Mouse (Mus musculus) embryo, embryonic 11 days (tissue): ENCODE measurements at regions not wholly inside any gene's neighbourhood (a gene's known extent, or its start where the extent isn't known, plus 50 kb on each side); places are given as distances from the start of the nearest gene placed in this dataset.

Experiments used
- DNase-seq: peaks from one replicate; pipeline ENCODE4 v3.0.0-alpha.2; 2015

DNA sequence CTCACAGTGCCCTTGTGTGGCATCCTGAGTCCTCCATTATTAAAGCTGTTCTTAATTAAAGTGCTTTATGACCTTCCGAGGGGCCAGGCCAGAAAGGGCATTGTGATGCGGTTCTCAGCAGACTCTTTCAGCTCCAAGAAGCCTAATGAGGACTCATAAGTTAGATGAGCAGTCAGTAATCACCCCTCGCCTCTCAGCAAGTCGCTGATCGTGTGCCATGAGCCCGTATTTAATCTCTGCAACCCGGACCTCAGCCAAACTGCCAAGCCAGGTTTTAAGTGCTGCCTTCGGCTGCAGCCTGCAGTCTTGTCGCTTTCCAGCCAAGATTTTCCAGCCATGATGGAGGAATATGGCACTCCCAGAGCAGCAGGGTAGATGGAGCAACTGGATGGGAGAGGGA lies 56.1 kb upstream of the Rbfox1 start:
- no peak for DNase-seq

DNA sequence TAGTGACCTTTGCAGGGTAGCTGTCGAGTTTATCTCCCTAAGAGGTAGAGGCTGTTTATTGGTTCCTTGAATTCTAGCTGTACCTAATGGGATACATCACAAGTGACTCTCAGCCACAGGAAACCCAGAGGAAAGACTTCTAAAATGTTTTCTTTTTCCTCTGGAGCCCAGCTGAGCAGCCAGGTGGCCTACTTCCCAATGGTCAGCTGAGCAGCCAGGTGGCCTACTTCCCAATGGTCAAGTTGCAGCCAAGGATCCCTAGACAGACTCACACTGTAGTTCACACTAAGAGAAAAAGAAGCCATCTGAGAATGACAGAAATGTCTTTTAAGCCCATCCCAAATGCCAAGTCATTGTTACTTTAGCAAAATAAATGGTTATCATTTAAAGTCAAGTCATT lies 61.8 kb upstream of the Rbfox1 start:
- no peak for DNase-seq

DNA sequence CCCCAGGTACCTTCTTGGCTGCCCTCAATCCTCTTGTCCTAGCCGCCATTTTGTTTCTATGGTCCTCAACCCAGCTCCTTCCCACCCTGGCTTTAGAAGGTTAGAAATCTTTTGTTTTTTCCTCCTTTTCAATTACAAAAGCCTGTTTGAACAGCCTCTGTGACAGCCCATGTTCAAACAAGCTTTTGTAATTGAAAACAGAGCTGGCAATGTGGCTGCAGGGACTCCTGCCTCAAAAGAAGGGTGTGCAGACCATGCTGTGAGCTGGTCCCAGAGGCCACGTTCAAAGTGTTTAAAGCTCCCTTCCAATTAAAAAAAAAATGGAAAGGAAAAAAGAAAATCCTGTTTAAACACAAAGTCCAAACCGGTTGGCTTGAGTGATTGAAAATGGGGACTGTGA lies 68.0 kb upstream of the Rbfox1 start:
- no peak for DNase-seq

DNA sequence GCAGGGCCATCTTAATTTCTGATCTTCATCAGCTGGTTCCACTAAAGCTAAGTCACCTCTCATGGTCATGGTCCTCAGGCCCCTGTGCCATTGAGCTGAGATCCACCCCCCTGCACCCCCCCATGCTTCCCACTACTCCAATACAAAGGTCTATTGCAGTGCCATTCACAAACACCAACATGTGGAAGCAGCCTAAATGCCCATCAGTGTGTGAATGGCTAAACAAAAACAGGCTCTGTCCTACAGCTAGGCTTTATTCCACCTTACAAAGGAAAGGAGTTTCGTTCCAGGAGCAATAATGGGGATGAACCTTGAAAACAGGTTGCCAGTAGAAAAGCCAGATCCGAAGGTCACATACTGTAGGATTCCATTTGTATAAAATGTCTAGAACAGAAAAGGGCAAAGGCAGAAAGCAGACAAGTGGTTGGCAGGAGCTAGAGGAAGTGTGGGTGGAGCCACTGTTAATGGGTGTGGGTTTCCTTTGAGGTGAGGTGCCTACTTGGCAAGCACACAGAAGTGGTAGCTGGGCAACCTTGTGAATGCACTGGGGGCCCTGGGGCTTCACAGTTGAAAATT lies 72.8 kb upstream of the Rbfox1 start:
- no peak for DNase-seq

DNA sequence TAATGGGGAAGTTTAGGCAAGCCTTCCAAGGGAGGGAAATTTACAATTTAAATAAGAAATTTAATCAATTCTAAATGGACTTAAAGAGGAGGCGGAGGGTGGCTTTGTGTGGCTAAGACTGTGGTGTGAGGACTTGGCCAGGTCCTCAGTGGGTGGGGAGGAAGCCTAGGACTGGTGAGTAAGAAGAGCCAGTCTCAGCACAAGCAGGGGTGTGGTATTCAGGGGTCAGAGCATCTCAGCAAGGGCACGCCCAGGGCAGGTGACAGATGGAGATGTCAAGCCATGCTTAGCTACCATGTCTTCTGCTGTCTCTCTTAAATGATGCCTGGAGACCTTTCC lies 73.5 kb upstream of the Rbfox1 start:
- DNase-seq: no peak

DNA sequence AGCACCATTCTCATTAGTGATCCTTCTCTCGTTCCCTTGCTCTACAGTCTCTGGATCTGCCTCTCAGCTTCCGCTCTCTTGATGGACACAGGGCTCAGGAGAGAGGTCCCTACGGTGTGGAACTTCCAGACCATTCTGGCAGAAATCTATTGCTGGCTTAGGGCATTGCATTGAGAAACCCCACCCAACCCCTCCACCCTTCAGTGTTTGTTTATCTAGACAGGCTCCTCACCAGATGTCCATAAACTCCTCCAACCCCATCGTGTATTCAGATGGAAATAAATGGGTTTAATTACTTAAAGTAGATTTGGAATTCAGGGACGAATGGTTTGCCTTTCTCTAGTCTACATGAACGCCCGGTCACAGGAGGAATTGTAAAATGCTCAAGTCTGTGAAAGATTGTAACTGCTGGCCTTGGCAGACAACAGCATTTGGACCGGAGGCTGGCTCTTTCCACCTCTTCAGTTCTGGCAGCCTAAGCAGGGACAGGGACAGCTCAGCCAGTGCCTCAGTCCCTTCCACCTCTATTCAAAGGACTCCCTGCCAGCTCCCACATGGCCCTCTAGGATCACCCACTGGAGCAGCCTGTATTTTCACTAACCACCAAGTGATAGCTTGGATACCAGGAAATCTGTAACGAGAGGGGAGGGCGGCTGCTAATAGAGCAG lies 74.0 kb upstream of the Rbfox1 start:
- DNase-seq: no peak

DNA sequence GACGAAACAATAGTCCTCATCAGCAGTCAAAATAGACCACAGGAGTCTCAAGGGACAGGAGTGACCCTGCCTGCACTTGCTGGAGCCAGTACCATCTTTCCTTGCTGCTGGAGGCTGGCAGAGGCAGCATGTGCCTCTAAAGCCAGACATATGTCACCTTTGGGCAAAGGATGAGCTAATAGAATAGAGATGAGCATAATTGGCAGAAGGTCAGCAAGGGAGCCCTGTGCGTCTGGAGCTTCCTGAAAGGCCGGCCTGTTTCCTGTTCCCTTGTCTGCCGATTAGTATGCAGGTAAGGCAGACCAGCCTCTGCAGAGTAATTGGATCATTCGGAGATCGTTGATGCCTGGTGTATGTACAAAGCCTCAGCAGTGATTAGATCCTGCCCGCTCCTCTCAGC lies 87.0 kb upstream of the Rbfox1 start:
- no peak for DNase-seq

DNA sequence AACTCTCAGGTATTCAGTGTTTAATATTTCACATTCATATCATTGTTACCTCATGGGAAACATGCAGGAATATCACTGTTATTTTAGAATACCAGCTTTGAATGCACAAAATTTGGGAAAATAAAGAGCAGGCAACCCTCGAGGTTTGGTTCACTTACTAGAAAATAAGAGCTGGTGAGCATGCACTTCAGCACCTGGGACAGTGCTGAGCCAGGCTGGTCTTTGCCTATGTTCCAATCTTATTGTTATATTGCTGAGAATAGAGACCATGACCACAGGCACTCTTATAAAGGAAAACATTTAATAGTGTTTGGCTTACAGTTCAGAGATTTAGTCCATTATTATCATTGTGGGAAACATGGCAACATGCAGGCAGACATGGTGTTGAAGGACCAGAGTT lies 92.9 kb upstream of the Rbfox1 start:
- DNase-seq: peak; percentile 37

DNA sequence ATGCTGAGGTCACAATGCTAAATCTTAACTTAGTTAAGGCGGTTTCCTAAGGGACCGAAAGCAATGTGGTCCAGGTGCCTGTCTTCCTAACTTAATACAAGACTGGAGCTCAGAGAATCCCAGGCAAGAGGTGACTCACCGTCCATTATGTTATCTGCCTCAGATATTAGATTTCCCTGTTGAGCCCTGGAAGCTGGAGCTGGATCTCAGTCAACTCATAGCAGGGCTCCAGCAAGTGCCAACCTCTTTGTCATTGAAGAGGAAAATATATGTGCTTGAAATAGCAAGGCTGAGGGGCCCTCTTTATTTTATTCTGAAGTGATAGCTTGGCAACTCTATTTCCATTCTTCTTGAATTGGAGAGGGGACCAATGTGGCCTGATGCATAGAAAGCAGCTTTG lies 95.0 kb upstream of the Rbfox1 start:
- no peak for DNase-seq

DNA sequence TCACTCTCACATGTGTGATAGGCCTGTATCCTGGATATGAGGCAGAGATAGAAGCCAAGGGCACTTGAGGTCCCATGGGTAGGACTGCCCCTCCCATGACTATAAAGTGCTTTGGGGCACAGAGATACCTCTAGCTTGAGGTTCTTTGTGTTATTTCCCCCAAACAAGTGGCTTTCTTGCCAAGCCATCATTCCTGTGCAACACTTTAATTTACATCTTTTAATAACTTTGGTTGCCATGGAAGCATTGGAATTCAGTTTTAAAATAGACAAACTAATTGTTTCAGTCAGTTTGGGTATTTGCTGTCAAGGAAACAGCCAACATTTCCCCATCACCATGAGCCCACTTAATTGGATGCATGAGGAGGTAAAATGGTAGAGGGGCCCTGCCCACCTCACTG lies 97.9 kb upstream of the Rbfox1 start:
- no peak for DNase-seq

DNA sequence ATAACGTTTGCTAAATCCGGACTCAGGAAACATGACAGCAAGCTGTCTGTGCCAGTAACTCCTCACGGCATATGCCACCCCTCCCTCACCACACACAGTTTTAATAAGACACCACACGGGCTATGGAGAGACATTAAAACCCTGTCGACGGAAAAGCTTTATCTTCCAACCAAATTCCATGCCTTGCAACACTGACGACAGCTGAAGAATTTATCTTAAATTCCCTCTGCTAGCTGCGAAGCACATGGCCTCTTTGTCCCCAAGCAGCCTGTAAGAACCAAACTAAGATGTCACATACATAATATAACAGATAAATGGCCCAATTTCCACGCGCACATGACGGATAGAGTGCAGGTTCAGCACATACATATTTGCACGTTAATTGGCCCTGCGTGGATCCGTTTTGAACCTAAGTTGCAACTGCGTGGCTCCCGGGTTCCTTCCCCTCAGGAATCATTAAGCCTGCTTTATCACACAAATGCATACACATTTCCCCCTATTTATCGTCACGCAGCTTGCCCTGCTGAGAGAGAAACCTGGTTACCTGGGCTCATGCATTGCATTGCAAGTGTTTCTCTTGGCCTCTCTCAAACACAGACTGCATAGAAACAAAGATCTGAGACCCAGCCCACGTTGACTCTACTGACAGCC lies 118.3 kb upstream of the Rbfox1 start:
- no peak for DNase-seq

DNA sequence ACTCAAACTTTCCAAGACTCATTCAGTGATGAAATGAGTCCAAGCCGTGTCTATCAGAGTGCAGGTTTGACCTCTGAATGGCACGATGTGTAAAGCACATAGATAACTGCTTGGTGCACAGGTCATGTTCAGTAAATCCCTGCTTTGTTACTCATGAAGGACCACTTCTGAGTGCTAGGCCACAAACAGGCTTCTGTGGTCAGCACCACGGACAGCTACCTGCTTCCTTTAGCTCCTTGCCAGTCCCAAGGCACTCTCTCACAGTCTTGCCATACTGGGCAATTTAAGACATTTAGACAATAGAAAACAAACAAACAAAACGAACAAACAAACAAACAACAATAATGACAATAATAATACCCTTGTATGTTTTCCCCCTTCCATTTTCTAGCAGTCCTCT lies 120.0 kb upstream of the Rbfox1 start:
- DNase-seq: peak; percentile 80

DNA sequence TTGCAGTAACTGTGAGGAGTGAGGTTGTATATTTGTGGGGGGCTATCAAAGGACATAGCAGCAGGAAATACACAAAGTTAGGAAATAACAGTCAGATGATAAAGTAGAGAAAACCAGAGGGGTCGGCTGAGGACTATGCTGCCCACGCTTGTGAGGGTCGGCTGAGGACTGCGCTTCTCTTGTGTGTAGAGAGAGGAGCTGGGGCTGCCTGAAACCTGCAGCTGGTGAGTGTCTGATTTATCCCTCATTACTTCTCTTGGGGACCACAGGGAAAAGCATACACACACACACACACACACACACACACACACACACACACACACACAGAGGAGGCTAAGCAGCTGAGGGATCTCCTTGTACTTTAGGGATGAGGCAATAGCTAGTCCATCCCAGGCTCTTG lies 124.3 kb upstream of the Rbfox1 start:
- DNase-seq: no peak

DNA sequence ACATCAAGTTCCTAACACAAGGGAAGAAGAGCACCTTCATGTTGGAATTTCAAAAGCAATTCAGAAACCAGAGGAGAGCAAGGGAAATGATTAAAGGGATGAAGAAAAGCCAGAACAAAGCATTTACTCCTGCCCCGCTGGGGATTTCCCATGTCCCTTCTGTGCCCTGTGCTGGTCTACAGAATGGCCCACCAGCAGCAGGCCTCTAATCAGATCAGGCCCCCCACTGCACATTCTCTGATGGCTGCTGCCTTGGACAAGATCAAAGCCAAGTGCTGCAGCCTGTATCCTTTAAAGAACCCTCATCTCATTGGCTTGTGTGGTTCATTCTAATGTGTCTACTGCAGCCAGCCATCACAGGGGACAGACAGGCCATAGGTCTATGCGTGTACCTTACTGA lies 126.1 kb upstream of the Rbfox1 start:
- no peak for DNase-seq

DNA sequence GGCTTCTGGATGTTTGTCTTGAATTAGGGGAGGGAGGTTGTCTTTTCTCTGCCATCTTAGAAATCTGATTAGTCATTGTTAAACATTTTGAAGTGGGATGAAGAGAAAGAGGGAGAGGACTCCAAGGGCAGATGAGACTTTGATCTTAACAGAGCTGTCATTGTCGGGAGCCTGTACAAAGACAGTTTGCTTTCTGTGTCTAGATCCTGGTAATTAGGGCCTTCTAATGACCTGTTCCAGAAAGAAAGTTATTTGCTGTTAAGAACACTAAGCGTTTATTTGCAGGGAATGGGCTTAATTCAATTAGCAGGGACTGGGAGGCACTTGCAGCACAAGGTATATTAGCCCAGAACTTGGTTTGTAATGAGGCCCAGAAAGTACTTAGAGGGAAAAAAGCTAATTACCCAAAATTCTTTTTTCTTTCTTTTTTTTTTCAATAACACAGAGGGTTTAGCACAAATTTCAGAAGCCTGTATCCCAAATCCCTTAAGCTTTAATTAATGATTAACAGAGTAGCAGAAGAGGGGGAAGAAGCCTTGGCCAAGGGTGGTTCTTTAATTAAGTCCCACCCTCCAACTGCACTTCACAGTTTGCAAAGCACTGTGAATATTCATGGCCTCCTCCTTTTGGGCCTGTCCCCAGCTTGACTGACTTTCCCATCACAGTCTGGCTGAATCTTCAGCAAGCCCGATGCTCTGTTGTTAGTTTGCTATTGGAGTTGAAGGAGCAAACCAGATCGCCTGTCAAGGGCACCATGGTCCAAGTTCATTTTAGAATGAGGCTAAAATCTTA lies 142.2 kb upstream of the Rbfox1 start:
- DNase-seq: no peak

DNA sequence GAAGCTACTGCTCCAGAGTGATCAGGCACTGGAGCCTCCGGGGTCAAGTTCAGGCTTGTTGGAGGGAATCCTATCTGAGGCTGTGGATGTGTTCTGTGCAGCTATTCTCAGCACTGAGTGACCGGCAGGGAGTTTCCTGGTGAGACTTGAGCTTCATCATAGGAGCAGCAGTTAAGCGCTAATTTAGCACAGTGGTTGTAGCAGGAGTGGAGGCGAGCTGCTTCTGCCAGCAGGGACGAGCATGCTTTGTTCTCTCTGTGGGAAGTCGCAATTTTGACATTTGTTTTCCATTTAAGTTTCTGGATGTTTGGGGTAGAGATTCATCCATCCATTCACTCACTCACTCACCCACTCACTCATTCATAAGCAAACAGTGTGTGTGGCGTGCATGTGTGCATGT lies 144.4 kb upstream of the Rbfox1 start:
- no peak for DNase-seq

DNA sequence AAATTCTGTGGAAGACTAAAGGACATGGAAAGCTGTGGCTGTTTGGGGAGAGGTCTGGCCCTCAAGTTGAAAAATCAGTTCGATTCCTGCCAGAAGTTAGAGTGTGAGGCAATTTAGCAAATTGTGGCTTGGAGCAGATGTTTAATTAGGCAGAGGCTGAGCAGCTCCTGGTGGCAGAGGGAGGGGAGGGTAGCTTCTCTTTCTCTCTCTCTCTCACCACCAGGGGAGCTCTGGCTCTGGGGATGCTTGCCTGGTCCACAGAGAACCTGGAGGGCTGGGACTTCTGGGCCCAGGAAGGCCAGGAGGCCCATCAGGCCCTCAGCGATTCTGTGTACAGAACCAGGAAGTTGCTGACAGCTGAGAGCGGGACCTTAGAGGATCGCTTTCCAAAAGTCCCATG lies 151.5 kb upstream of the Rbfox1 start:
- peak; percentile 5 for DNase-seq

DNA sequence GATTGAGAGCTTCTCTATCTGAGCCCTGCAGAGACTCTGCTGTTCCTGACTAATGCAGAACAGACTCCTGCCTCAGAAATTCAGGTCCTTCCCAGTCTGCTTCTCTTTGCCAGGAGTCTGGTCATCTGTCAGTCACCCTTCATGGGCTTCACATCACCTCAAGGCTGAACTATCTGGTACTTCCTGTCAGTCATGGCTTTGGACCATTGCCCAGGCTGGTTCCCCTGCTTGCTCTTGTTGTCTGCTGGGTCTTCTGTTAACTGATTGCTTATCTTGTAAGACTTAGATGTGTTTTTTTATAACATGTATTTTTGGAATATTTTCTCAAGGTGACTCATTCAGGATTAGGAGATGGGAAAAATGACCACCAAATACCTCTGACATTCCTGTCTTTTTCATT lies 162.6 kb upstream of the Rbfox1 start:
- no peak for DNase-seq

DNA sequence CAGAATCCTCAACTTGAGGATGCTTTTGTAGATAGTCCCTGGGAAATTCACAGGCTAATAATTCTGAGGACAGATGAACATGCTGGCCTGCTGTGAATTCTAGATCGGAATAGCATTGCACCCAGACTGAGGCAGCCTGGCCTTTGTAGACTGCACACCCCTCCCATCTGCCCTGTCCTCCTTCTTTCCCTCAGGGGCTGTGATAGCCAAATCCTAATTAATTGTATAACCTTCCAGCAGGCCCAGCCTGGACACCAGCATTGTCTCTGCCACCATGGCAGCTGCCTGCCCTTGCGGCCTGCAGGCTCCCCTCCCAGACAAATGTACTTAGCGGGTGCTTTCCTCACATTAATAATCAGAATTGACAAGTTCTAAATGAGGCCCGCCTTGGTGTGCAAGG lies 171.7 kb upstream of the Rbfox1 start:
- DNase-seq: peak; percentile 10

DNA sequence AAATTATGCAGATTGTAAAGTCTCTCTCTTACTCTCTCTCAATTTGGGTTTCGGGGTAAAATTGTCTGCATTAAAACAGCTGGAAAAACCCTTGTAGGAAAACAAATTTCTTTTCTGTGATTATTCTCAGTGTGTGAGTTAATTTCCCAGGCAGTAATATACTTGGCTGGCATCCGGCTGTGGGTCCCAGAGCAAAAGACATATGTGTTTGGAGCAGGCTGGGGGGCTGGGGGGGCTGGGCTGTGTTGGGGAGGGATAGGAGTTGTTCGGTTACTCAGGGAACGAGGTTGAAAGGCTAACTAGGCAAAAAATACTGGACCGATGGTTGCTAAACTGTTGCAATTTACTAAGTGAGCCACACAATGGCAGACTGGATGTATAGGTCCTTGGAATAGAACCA lies 175.3 kb upstream of the Rbfox1 start:
- no peak for DNase-seq

DNA sequence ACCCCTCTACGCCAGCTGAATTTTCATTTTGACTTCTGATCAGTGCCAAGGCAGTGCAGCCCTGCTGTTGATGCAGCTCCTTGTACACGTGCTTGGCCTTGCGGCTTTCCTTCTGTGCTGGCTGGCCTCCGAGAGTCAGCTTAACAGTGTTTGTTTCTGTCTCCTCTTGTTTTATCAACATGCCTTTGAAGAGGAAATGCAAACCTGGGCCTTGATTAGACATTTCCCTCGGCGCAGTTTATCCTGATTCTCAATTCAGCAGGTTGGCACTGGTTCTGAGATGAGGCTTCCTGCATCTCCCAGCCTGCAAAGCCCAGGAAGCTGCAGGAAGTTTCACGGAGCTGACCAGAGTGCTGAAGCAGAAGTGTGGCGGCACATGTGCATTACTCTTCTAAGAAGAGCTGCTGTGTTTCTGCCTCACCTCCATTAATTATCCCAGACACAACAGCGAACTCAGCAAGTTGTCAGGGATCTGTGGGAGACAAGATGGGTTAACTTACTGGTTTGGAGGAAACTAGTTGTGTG lies 184.4 kb upstream of the Rbfox1 start:
- peak; percentile 63 for DNase-seq

DNA sequence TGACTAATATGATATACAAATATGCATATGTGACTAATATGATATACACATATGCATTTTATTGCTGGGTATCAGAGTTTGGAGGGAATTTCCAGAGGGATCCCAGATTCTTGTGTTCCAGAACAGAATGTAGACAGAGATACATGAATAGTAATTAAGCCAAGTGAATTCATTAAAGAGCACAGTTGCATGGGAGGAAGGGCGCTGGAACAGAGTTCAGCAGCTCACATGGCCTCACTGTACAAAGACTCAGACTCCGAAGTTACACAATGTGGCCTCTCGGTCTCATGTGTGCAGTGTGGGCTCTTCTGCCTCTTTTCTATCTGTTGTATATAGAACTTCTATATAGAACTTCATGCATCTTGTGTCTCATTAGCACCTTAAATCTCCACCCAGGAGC lies 196.8 kb upstream of the Rbfox1 start:
- DNase-seq: no peak

DNA sequence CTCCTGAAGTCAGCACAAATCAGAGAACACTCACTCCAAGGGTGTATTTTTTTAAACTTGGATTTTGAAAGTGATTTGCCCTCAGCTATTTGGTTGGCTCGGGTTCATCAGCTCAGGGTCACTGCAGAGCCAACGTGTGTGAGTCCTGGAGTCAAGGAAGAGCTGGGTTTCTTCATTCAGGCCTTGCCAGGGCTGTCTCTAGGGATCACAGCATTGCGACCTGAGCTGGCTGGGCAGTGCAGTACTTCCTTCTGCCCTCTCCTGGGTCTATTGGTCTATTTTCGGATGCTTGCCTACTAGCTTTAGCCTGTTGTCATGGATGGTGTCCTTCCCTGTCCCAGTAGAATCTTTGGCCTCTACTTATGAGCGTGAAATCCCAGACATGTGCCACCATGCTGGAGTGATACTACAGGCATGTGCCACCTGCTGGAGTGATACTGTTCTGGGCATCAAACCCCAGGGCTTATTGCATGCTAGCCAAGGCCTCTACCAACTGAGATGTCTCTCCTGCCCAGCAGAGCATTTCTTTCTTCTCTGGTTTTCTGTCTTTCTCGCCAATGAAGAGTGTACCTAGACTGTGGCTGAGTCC lies 211.7 kb upstream of the Rbfox1 start:
- DNase-seq: no peak

DNA sequence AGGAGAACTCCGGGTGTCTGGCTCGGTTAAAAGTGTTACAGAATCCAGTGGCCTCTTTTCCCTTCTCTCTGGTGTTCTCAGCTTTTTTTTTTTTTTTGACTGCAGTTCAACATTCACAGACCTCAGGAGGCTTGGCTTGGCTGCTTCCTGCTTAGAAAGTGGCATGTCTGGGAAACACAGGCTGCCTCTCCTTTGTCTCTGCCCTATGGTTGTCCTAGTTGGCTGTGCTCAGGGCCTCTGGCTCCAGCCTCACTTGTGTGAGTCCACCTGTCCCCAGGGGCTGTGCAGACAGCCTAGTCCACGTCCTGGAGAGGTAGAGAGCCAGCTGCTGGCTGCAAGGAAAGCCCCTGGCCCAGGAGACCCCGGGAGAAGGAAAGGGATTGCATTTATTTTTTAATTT lies 212.3 kb upstream of the Rbfox1 start:
- DNase-seq: no peak
